Mouse (Mus musculus) myocyte (in vitro differentiated cells): ENCODE results near the gene Mastl. TPM values are rescaled to one million over a fixed set of nuclear protein-coding genes. Genes with fewer than 3 reads are reported as not detected.

ENCODE experiments used
- H3K27me3 ChIP-seq: one replicate; pipeline ENCODE4 v1.6.1; 2011; ENCODE audit not compliant: control insufficient read depth, insufficient read depth, insufficient read length
- H3K36me3 ChIP-seq: one replicate; pipeline ENCODE4 v1.6.1; 2011; ENCODE audit not compliant: control insufficient read depth, insufficient read depth
- H3K4me2 ChIP-seq: one replicate; pipeline ENCODE4 v1.6.1; 2011; ENCODE audit warnings: low read depth, control low read depth
- H3K4me3 ChIP-seq: one replicate; pipeline ENCODE4 v1.5.1; 2011; ENCODE audit warnings: mild to moderate bottlenecking, control low read depth, moderate library complexity
- H3K79me2 ChIP-seq: one replicate; pipeline ENCODE4 v1.6.1; 2011; ENCODE audit not compliant: control insufficient read depth, insufficient read depth
- H3ac ChIP-seq: one replicate; pipeline ENCODE4 v1.6.1; 2011; ENCODE audit not compliant: control insufficient read depth, insufficient read length
- POLR2A ChIP-seq: IDR thresholded peaks from one replicate; pipeline ENCODE4 v1.6.1; 2011; ENCODE audit warnings: low read depth, mild to moderate bottlenecking, control low read depth, moderate library complexity; ENCODE audit not compliant: insufficient read length
- TCF3 ChIP-seq: IDR thresholded peaks from one replicate; pipeline ENCODE4 v1.6.1; 2011; ENCODE audit warnings: low read depth, control low read depth; ENCODE audit not compliant: insufficient read length
- polyA plus RNA-seq: library from polyadenylated mRNA; unstranded; fragments of >200 nt; fragmentation: generic; extraction: Trizol; gene quantifications from one replicate; pipeline ENCODE4 v1.2.1, GENCODE M21; 2012; ENCODE audit warnings: missing spikeins

Gene Mastl
- polyA plus RNA-seq, 1 experiment, result 1.7 TPM

DNA sequence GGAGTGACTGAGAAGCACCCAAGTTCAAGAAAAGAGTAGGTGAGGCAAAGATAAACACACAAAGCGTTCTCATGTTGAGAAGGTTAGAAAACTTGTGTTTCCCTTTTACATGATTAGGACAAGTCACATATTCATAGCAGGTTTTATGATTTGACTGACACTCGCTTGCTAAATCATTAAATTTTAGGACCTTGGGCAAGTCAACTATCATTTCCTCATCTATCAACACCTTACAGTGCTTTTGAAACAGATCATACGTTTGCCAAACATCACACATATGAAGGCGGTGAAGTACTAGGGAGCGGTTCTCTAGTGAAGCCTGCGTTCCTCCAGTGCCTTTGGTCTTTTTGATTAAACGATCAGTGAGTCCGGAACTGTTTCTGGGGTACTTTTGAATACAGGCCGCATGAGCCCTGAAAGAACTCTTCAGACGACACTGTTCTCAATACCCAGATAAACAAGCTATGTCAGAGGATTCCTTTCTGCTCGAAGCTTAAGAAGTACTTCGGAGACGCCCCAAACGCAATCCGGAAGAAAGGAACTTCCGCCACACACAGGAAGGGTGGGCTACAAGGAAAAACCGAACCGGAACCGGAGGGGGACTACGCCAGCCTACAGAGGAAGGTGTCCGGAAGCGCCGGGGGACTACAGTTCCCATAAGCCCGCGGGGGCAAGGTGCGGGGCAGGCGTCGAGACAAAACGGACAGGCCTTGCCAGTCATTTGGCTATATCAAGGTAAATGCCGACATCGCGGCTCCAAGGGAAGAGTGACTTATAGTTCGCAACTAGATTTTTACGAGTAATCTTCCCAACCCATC is 88.1 kb downstream of the Mastl start, which contains the start of gene Acbd5:
Gene Acbd5, plus strand, starts transcription at position 616 of the 818 bp plus-strand sequence.
- TF ChIP-seq POLR2A, result peak; percentile 33
- no peak for TF ChIP-seq TCF3
- Histone ChIP-seq H3K79me2 (no peaks in the 10 kb centered on the region), H3K4me2 (peak within 1 kb of the TSS; percentile 76), H3K36me3 (no peaks in the 10 kb centered on the region), H3K4me3 (peak within 1 kb of the TSS; percentile 74), H3K27me3 (no peaks in the 10 kb centered on the region), H3ac (peak within 1 kb of the TSS; percentile 66)

Other genes with a start within 250 kb of the Mastl start
- 28.0 TPM for gene Abi1, start 115.8 kb downstream of the Mastl start, polyA plus RNA-seq
- gene Acbd5, start 87.9 kb downstream of the Mastl start, polyA plus RNA-seq, result 5.0 TPM
- gene Yme1l1, start 345 bp upstream of the Mastl start, polyA plus RNA-seq, result 17.9 TPM
- gene 4931423N10Rik, start 51.5 kb upstream of the Mastl start, polyA plus RNA-seq, result not detected
- gene Nxph2, start 165.2 kb upstream of the Mastl start, polyA plus RNA-seq, result not detected